Mouse (Mus musculus): ENCODE data around the gene Olfr108.

The Olfr108 gene

DNA sequence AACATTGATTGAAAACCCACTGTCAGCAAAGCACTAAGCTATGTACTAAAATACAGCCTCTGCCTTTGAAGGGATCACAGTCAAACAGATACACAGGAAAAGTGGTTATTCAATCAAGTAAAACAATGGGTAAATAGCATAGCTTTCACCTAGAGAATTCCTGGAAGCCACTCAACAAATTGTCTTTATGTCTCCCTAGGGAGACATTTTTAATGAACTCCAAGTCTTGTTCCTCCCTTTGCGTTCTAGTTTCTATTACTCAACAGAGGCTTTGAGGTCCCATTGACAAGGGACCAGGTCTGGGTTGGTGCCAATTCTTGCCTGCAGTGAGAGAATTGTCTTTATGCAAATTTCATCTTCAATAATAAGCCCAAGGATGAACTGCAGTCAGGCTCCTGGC, at the start of gene Olfr108:
Gene Olfr108, plus strand, starts transcription at position 301 of the 400 bp plus-strand sequence.
- no peak for DNase-seq (ENCODE audit: low read depth, low spot score)

DNA sequence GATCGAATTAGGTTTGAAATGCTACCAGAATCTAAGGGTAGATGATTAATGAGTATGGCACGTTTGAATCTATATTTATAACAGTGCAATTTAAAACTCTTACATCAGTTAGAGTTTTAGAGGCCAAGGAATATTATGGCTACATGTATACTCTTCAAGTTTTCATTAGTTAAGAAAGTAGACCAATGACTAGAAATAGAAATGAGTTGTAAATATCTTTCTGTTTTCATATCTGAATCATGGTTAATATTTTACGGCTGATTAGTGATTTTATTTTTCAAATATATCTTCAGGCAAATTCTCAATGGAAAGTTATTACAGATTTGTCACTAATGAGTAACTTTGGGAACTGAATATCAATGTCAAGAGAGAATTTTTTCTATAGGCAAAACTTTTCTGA, 46.4 kb upstream of the Olfr108 start, which contains the start of gene Olfr107:
Gene Olfr107, plus strand, starts transcription at position 301 of the 400 bp plus-strand sequence.
- DNase-seq (ENCODE audit: low read depth, low spot score) = no peak

DNA sequence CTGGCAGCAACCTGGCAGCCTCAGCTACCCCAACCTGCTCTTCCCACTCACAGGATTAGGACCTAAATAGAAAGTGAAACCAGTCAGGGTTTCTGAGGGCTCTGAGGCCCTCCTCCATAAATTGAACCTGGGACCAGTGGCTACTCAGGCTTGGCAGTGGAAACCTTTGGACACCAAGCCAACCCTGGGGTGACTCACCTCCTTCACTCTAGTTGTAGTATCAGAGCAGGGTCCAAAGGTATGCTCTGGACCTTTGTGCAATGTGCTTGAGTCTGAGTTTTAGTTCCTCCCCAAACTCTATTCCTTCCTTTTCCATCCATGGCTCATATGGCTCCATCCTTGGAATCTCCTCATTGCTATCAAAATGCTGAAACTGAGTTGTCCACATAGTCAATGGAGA, 31.9 kb upstream of the Olfr108 start:
- DNase-seq (ENCODE audit: low read depth, low spot score) = no peak

DNA sequence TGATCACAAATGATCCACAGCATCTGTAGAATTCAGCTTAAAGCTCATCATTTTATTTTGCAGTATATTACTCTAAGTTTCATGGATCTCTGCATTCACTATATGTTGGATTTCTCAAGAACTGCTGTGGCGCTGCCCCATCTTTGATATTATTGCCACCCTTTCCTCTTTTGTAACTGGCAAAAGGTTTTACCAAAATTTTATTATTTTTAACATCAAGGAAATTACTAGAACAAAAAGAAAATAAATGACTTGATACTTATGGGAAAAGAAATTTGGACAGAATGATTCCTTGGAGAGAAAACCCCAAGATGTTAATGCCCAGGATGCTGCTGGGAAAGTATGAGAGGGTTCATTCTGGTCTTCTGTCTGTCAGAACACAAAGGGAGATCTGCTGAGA, 13.3 kb downstream of the Olfr108 start, which contains the start of gene Olfr109:
Gene Olfr109, plus strand, starts transcription at position 301 of the 400 bp plus-strand sequence.
- no peak for DNase-seq (ENCODE audit: low read depth, low spot score)

DNA sequence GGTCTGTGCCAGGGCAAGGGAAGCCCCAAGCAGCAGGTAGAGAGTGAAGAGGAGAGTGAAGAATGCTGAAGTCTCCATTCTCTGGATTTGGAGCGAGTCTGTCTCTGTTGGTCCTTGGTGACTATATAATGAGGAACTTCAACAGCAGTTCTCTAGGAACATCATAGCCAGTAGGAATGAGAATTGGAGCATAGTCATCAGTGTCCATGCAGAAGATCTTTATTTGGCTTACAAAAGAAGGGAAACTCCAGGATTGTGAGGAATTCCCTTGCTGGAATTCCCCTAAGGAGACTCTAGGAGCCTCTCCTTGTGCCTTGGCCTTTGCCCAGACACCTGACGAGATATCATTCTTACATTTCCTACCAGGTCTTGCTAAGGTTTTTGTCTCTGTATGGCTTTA, 38.2 kb downstream of the Olfr108 start, which contains the start of gene H2-M2:
Gene H2-M2, minus strand, starts transcription at position 101 of the 400 bp plus-strand sequence.
- DNase-seq (ENCODE audit: low read depth, low spot score) = peak; percentile 23

DNA sequence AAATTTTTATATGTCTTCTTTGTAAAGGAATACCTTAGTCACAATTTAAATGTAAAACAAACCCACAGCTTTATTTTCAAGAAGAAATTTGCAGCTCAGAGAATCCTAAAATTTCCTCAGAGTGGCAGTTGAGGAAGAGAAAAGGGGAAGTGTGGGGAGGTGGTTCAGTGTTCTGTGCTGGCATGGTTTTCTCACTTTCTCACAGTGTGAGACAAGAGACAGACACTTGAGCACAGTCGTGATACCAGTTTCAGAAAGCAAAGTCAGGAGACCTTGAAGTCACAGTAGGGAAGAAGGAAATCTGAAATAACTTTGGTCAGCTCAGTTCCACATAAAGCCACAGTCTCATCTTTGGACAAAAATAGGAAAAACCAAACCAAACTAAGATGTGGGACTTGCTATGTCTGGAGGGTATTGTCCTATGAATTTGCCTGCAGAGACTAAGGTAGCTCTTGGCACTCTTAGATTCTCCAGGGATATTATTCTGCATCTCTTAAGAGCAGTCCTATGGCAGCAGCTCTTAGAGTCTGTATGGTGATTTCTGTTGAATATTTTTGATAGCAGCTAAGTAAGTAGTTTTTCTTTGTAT, 46.7 kb downstream of the Olfr108 start, which contains the start of gene Olfr110:
Gene Olfr110, plus strand, starts transcription at position 539 of the 589 bp plus-strand sequence.
- no peak for DNase-seq (ENCODE audit: low read depth, low spot score)

All from ZHBTc4 (cell line).